Mouse (Mus musculus): Measurements from ENCODE around the gene Htr2a. TPM values are rescaled to one million over a fixed set of nuclear protein-coding genes. Genes with fewer than 3 reads are reported as not detected.

The Htr2a gene
- 2.6 and 3.9 TPM in 2 replicates for total RNA-seq (2017)

- peak; percentile 19; the same call in 1 of the 2 replicates for ATAC-seq (replicated peaks; ENCODE audit: low read depth, poor library complexity, severe bottlenecking)
Measured at GRCm38 (mm10) chr14:74640819-74641381, at the start of gene Htr2a. Gene Htr2a (plus strand): TSS chr14:74640840.

GRCm38 (mm10) chr14:74601333-74602087, 39.1 kb upstream of the Htr2a start:
- no peak for ATAC-seq (replicated peaks; ENCODE audit: low read depth, poor library complexity, severe bottlenecking)

- ATAC-seq (replicated peaks; ENCODE audit: low read depth, poor library complexity, severe bottlenecking) = peak; percentile 78
Measured at GRCm38 (mm10) chr14:74602543-74602942, 38.1 kb upstream of the Htr2a start.

- ATAC-seq (replicated peaks; ENCODE audit: low read depth, poor library complexity, severe bottlenecking) = peak; percentile 52; the same call in 1 of the 2 replicates
Measured at GRCm38 (mm10) chr14:74603131-74603766, 37.4 kb upstream of the Htr2a start.

- no peak for ATAC-seq (replicated peaks; ENCODE audit: low read depth, poor library complexity, severe bottlenecking)
Measured at GRCm38 (mm10) chr14:74611326-74611725, 29.3 kb upstream of the Htr2a start.

- peak; percentile 93 for ATAC-seq (replicated peaks; ENCODE audit: low read depth, poor library complexity, severe bottlenecking)
Measured at GRCm38 (mm10) chr14:74618858-74619257, 21.8 kb upstream of the Htr2a start.

GRCm38 (mm10) chr14:74638071-74638470, 2.6 kb upstream of the Htr2a start:
- ATAC-seq (replicated peaks; ENCODE audit: low read depth, poor library complexity, severe bottlenecking) = no peak

- ATAC-seq (replicated peaks; ENCODE audit: low read depth, poor library complexity, severe bottlenecking) = no peak
Measured at GRCm38 (mm10) chr14:74641668-74642230, 1.1 kb downstream of the Htr2a start.

GRCm38 (mm10) chr14:74643296-74643695, 2.7 kb downstream of the Htr2a start:
- peak; percentile 79 for ATAC-seq (replicated peaks; ENCODE audit: low read depth, poor library complexity, severe bottlenecking)

GRCm38 (mm10) chr14:74646107-74646793, 5.6 kb downstream of the Htr2a start:
- peak; percentile 62 for ATAC-seq (replicated peaks; ENCODE audit: low read depth, poor library complexity, severe bottlenecking)

GRCm38 (mm10) chr14:74650001-74650400, 9.4 kb downstream of the Htr2a start:
- ATAC-seq (replicated peaks; ENCODE audit: low read depth, poor library complexity, severe bottlenecking) = no peak

- peak; percentile 71 for ATAC-seq (replicated peaks; ENCODE audit: low read depth, poor library complexity, severe bottlenecking)
Measured at GRCm38 (mm10) chr14:74651678-74652077, 11.0 kb downstream of the Htr2a start.

- no peak for ATAC-seq (replicated peaks; ENCODE audit: low read depth, poor library complexity, severe bottlenecking)
Measured at GRCm38 (mm10) chr14:74657227-74657626, 16.6 kb downstream of the Htr2a start.

GRCm38 (mm10) chr14:74659411-74659841, 18.8 kb downstream of the Htr2a start:
- peak; percentile 84 for ATAC-seq (replicated peaks; ENCODE audit: low read depth, poor library complexity, severe bottlenecking)

- ATAC-seq (replicated peaks; ENCODE audit: low read depth, poor library complexity, severe bottlenecking) = peak; percentile 91
Measured at GRCm38 (mm10) chr14:74672137-74673019, 31.7 kb downstream of the Htr2a start.

GRCm38 (mm10) chr14:74673020-74673350, 32.3 kb downstream of the Htr2a start:
- ATAC-seq (replicated peaks; ENCODE audit: low read depth, poor library complexity, severe bottlenecking) = no peak

- peak; percentile 31 for ATAC-seq (replicated peaks; ENCODE audit: low read depth, poor library complexity, severe bottlenecking)
Measured at GRCm38 (mm10) chr14:74673584-74673983, 32.9 kb downstream of the Htr2a start.

GRCm38 (mm10) chr14:74679841-74680240, 39.2 kb downstream of the Htr2a start:
- ATAC-seq (replicated peaks; ENCODE audit: low read depth, poor library complexity, severe bottlenecking) = no peak

- ATAC-seq (replicated peaks; ENCODE audit: low read depth, poor library complexity, severe bottlenecking) = no peak
Measured at GRCm38 (mm10) chr14:74684298-74684978, 43.8 kb downstream of the Htr2a start.

Measured in common myeloid progenitor, adult 5-6 weeks (primary cell).